In the genomic region with DNA sequence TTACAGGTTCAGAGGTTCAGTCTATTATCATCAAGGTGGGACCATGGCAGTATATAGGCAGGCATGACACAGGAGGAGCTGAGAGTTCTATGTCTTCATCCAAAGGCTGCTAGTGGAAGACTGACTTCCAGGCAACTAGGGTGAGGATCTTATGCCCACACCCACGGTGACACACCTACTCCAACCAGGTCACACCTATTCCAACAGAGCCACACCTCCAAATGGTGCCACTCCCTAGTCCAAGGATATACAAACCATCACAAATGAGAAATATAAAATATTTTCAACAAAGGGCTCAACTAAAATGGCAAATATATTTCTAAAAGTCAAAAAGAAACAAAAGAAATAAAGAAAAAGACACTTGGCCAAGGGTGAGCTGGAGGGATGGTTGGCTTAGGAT, we compare ENCODE assay signal across 6 mouse cellular contexts. TPM values are rescaled to one million over a fixed set of nuclear protein-coding genes. Genes with fewer than 3 reads are reported as not detected.
DNase-seq lines count a peak whose midpoint lies in the region; ATAC-seq and TF ChIP-seq lines count a peak whose summit lies in the region.
"Not testable (repeated sequence)": the region's sequence is repeated elsewhere in the genome, so short reads cannot be mapped to it uniquely, and the experiment has no call there.

No protein-coding gene starts in this region.

- not testable (repeated sequence) for H3K27me3 ChIP-seq in erythroblast, embryonic 14.5 days (ENCODE audit: control insufficient read depth); liver, embryonic 13.5 days; liver, embryonic 15.5 days; liver, postnatal 0 days (ENCODE audit: insufficient read depth, low read length)

- H3K36me3 ChIP-seq in erythroblast, embryonic 14.5 days (ENCODE audit: control insufficient read depth); liver, embryonic 13.5 days; liver, embryonic 15.5 days (replicated peaks); liver, postnatal 0 days (replicated peaks; ENCODE audit: insufficient read depth, low read length): not testable (repeated sequence)

- peak overlapping the region; percentile 90 for H3K27ac ChIP-seq in liver, embryonic 13.5 days
- peak overlapping the region; percentile 87 for H3K27ac ChIP-seq in liver, embryonic 15.5 days (replicated peaks)
- H3K27ac ChIP-seq in liver, postnatal 0 days (ENCODE audit: low read depth), result peak overlapping the region; percentile 62; the same call in 1 of the 2 replicates

- ATAC-seq in liver, embryonic 13.5 days (ENCODE audit: low read depth), result peak; percentile 37
- peak; percentile 49 for ATAC-seq in liver, embryonic 15.5 days (ENCODE audit: insufficient read depth)
- ATAC-seq in liver, postnatal 0 days, result 0 out of 2 replicates have a peak, but pooled peaks have one; percentile 34

- DNase-seq in c-Kit-negative CD71-positive TER-119-positive erythroid progenitor cells, embryonic 14.5 days (ENCODE audit: low read depth, low spot score), result peak; percentile 44
- DNase-seq in liver, result peak; percentile 69
- peak; percentile 43 for DNase-seq in liver, embryonic 13.5 days
- not testable (repeated sequence) for DNase-seq in liver, postnatal 0 days

- peaks cover 53% of the 10 kb centered on the region for H3K4me1 ChIP-seq in erythroblast, embryonic 14.5 days (ENCODE audit: control insufficient read depth)
- H3K4me1 ChIP-seq in liver, embryonic 13.5 days (replicated peaks), result peaks cover 41% of the 10 kb centered on the region
- H3K4me1 ChIP-seq in liver, embryonic 15.5 days (replicated peaks), result peaks cover 40% of the 10 kb centered on the region
- H3K4me1 ChIP-seq in liver, postnatal 0 days (ENCODE audit: insufficient read depth), result peaks cover 10% of the 10 kb centered on the region

- not testable (repeated sequence) for H3K9me3 ChIP-seq in erythroblast, embryonic 14.5 days (ENCODE audit: control insufficient read depth, low read length); liver, embryonic 13.5 days (replicated peaks); liver, embryonic 15.5 days (replicated peaks); liver, postnatal 0 days (ENCODE audit: low read length)

- not testable (repeated sequence) for TF ChIP-seq EP300 in liver, postnatal 0 days (IDR thresholded peaks at IDR 0.05; ENCODE audit: low read depth)

- not testable (repeated sequence) for TF ChIP-seq CTCF in liver, postnatal 0 days (IDR thresholded peaks at IDR 0.05; ENCODE audit: low read depth)

- peak overlapping the region; percentile 36 for H3K4me3 ChIP-seq in erythroblast, embryonic 14.5 days (replicated peaks)
- peak overlapping the region; percentile 39; the same call in 1 of the 2 replicates for H3K4me3 ChIP-seq in liver, embryonic 13.5 days (replicated peaks)
- 0 out of 2 replicates have a peak overlapping the region, but pooled peaks have one; percentile 12 for H3K4me3 ChIP-seq in liver, embryonic 15.5 days (replicated peaks)
- not testable (repeated sequence) for H3K4me3 ChIP-seq in liver, postnatal 0 days (ENCODE audit: low read depth, low read length)

- not testable (repeated sequence) for H3K9ac ChIP-seq in liver, embryonic 13.5 days; liver, postnatal 0 days (replicated peaks)
- 0 out of 2 replicates have a peak overlapping the region, but pooled peaks have one; percentile 38 for H3K9ac ChIP-seq in liver, embryonic 15.5 days

- H3K4me2 ChIP-seq in liver, embryonic 13.5 days, result peak overlapping the region; percentile 50
- H3K4me2 ChIP-seq in liver, embryonic 15.5 days, result peak overlapping the region; percentile 60
- H3K4me2 ChIP-seq in liver, postnatal 0 days (ENCODE audit: low read depth, low read length), result peak overlapping the region; percentile 34

- WGBS in liver, embryonic 13.5 days (ENCODE audit: insufficient replicate concordance), result 38% methylated on average over 1 of the region's 1 CpGs
- 38% methylated on average over 1 of the region's 1 CpGs for WGBS in liver, embryonic 15.5 days (ENCODE audit: insufficient replicate concordance)
- 73% methylated on average over 1 of the region's 1 CpGs for WGBS in liver, postnatal 0 days (ENCODE audit: insufficient replicate concordance)

RNA-seq across cellular contexts. Expression of a gene that starts 12.4 kb away (rescaled TPM):
- polyA plus RNA-seq in erythroblast, embryonic 14.5 days (2012), result not detected in 2 replicates
- 0.17 and 0.22 TPM in 2 replicates for polyA plus RNA-seq in liver, embryonic 13.5 days (2015; fragmentation: Nextera tagmentation; extraction: Ambion mirVana)
- polyA plus RNA-seq in liver, embryonic 15.5 days (2015; fragmentation: Nextera tagmentation; extraction: Ambion mirVana), result 0.15 and 0.17 TPM in 2 replicates
- 0.21 and 0.24 TPM in 2 replicates for polyA plus RNA-seq in liver, postnatal 0 days (2015; fragmentation: Nextera tagmentation; extraction: Ambion mirVana)

RNA-seq across cellular contexts. Expression of a gene that starts 12.6 kb away (rescaled TPM):
- 3.8 and 6.1 TPM in 2 replicates for polyA plus RNA-seq in erythroblast, embryonic 14.5 days (2012)
- 15.8 and 18.8 TPM in 2 replicates for polyA plus RNA-seq in liver, embryonic 13.5 days (2015; fragmentation: Nextera tagmentation; extraction: Ambion mirVana)
- 16.9 and 17.8 TPM in 2 replicates for polyA plus RNA-seq in liver, embryonic 15.5 days (2015; fragmentation: Nextera tagmentation; extraction: Ambion mirVana)
- 6.7 and 8.0 TPM in 2 replicates for polyA plus RNA-seq in liver, postnatal 0 days (2015; fragmentation: Nextera tagmentation; extraction: Ambion mirVana)
